Mouse (Mus musculus) testis, adult 2 months (tissue): ENCODE measurements around the gene Vat1l.

Experiments
- CTCF ChIP-seq: fragments of 200-500 bp; IDR thresholded peaks from 2 replicates; pipeline ENCODE4 v1.5.1; 2012; ENCODE audit warnings: low read depth, mild to moderate bottlenecking, inconsistent platforms, low read length, moderate library complexity; ENCODE audit not compliant: control insufficient read depth, insufficient read depth, insufficient replicate concordance
- POLR2A ChIP-seq: fragments of 200-500 bp; IDR thresholded peaks from 2 replicates; pipeline ENCODE4 v1.6.1; 2012; ENCODE audit warnings: low read depth, mild to moderate bottlenecking, inconsistent platforms, low read length, moderate library complexity; ENCODE audit not compliant: control insufficient read depth

DNA sequence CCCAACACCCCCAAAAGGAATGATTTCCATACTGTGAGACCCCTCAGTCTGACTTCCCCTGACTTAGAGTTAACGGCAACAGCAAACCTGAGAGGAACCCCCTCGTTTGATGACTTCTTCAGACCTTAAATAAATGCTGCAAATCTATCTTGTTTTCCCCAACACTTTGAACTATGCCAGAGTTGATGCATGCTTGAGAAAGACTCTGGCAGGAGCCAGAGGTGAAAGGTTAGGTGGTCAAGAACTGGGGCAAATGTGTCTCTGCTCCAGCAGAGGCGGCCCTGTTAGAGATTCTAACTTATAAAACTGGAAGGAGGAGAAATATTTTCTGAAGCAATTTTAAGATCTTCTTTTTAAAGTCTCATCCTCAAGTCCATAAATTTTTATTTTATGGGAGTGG is 45.7 kb upstream of the Vat1l start:
- no peak for TF ChIP-seq CTCF
- TF ChIP-seq POLR2A: no peak
